Comparison of ENCODE assay signal across 1 mouse cellular context in the genomic region with DNA sequence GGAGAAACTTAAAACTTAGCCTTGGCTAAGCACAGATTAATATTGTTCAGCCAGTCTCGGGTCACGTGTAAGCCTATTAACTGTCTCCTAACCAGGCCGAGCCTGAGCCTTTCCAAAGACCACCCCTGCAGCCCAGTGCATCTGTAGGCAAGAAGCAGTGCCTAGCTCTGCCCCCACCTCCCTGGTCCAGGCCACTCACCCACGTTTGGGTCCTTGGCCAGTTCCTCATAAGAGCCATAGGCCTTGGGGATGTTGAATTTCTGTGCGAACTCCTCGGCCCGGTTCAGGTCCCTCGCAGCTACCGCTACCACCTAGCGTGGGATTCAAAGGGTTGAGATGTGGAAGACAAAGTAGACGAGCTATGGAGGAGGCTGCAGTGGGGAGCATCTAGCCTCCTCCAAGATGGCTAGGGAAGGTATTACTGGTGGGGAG.
TF ChIP-seq lines count a peak whose summit lies in the region.

No protein-coding gene starts in this region.

TF ChIP-seq in CH12.LX, 34 proteins besides CTCF, POLR2A, EP300 and RAD21 (continued from another document):
- TF ChIP-seq MXI1 (IDR thresholded peaks at IDR 0.05; ENCODE audit: low read depth, low read length) (no peak), CHD2 (IDR thresholded peaks at IDR 0.05; ENCODE audit: low read length) (no peak), ETS1 (conservative IDR thresholded peaks at IDR 0.05; ENCODE audit: low read depth, low read length) (no peak), RCOR1 (conservative IDR thresholded peaks at IDR 0.05; ENCODE audit: low read depth, low read length) (no peak), JUND (conservative IDR thresholded peaks at IDR 0.05; ENCODE audit: low read depth, low read length) (no peak), ZNF384 (IDR thresholded peaks at IDR 0.05; ENCODE audit: low read depth, low read length) (no peak), MYC (IDR thresholded peaks at IDR 0.05; ENCODE audit: low read depth, low read length) (no peak), ZKSCAN1 (IDR thresholded peaks at IDR 0.05; ENCODE audit: borderline replicate concordance, low read depth, low read length) (no peak), GABPA (IDR thresholded peaks at IDR 0.05; ENCODE audit: insufficient replicate concordance, low read depth, low read length) (no peak), MAX (IDR thresholded peaks at IDR 0.05; ENCODE audit: low read length) (no peak), ZMIZ1 (IDR thresholded peaks at IDR 0.05; ENCODE audit: low read depth, low read length) (no peak), TBP (conservative IDR thresholded peaks at IDR 0.05; ENCODE audit: low read depth, low read length) (no peak)
TF ChIP-seq in CH12.LX: peak in this region for 0.
